Mouse (Mus musculus): Measurements from ENCODE around the gene Mbnl1. TPM values are rescaled to one million over a fixed set of nuclear protein-coding genes. Genes with fewer than 3 reads are reported as not detected.

The Mbnl1 gene
- polyA plus RNA-seq, 1 experiment from 2014 or later: 119 TPM

DNA sequence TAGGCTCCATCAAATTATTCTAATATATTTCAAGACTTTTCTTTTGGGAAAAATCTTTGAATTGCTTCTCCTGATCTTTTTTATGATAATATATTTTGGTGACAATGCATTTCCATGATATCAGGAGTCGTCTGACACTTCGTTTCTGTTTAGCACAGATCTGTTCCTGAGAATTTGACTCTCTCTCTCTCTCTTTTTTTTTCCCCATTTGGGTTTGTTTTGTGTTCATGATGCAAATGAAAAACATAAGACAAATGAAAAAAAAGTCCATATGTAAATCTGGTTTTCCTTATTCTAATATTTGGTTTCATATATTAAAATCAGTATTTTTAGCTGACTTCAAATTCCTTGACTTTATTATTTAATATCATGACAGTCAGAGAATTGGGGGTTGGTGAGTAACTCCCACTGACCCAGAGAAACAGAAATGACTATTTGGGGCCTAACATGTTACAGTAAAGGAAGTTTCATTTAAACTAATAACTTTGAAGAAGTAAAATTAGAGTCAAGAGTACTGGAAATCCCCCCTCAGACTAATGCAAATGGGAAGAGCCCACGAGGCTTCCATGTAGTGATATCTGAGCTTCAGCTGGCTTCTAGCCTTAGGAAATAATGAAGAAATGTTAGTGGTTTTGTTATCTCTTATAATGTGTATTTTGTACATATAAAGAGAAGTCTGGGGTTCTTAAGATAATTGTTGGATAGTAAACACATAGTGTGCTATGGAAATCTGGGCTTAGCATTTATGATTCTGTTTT is 65.8 kb downstream of the Mbnl1 start:
- WGBS: 87% methylated on average over 3 of the region's 3 CpGs
- H3K9me3 ChIP-seq: no peaks in the 10 kb centered on the region
- no peak for ATAC-seq

DNA sequence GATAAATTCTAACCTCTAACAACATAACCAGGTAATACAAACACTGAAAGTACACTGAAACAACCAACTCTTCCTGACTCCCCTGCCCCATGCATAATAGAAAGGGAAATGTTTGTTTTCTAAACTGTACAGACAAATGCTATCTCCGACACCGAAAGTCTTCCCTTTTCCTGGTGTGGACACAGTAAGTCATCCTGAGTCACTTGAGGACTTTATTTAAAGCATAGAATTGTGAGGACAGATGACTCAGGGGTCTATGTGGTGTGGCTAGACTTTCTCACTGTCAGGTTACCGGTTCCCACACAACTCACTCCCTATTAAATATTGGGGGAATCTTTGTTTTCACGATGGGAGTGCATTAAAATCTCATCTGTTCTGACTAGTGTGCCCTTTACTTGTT is 68.5 kb downstream of the Mbnl1 start:
- WGBS: 77% methylated on average over 4 of the region's 4 CpGs
- H3K27ac ChIP-seq: no peak overlapping the region
- H3K9me3 ChIP-seq: no peaks in the 10 kb centered on the region
- H3K36me3 ChIP-seq: no peaks in the 10 kb centered on the region
- peaks cover 1% of the 10 kb centered on the region; the same call in 1 of the 2 replicates for H3K4me1 ChIP-seq (replicated peaks)
- no peak overlapping the region for H3K9ac ChIP-seq
- H3K4me2 ChIP-seq (replicated peaks): no peak overlapping the region
- no peaks in the 10 kb centered on the region for H3K27me3 ChIP-seq (replicated peaks)
- ATAC-seq: no peak
- H3K4me3 ChIP-seq (replicated peaks): no peak overlapping the region

More for the DNA sequence above, 65.8 kb downstream of the Mbnl1 start:
- Histone ChIP-seq H3K4me2 (replicated peaks) (no peak overlapping the region), H3K4me1 (replicated peaks) (peaks cover 4% of the 10 kb centered on the region; the same call in 1 of the 2 replicates), H3K4me3 (replicated peaks) (no peak overlapping the region), H3K9ac (no peak overlapping the region), H3K36me3 (no peaks in the 10 kb centered on the region), H3K27ac (no peak overlapping the region), H3K27me3 (replicated peaks) (no peaks in the 10 kb centered on the region)

GRCm38 (mm10) chr3:60546196-60546595 is 73.6 kb downstream of the Mbnl1 start:
- peak; percentile 88 for ATAC-seq

GRCm38 (mm10) chr3:60546904-60547303 is 74.3 kb downstream of the Mbnl1 start:
- no peak overlapping the region for H3K4me2 ChIP-seq (replicated peaks)
- no peak overlapping the region for H3K27ac ChIP-seq
- H3K36me3 ChIP-seq: no peaks in the 10 kb centered on the region
- no peaks in the 10 kb centered on the region for H3K9me3 ChIP-seq
- no peak overlapping the region for H3K9ac ChIP-seq
- peaks cover 9% of the 10 kb centered on the region; the same call in 1 of the 2 replicates for H3K4me1 ChIP-seq (replicated peaks)
- H3K27me3 ChIP-seq (replicated peaks): no peaks in the 10 kb centered on the region
- ATAC-seq: no peak
- H3K4me3 ChIP-seq (replicated peaks): no peak overlapping the region
- 92% methylated on average over 4 of the region's 4 CpGs for WGBS

More at GRCm38 (mm10) chr3:60546196-60546595, 73.6 kb downstream of the Mbnl1 start:
- Histone ChIP-seq H3K9me3 (no peaks in the 10 kb centered on the region), H3K27me3 (replicated peaks) (no peaks in the 10 kb centered on the region), H3K4me3 (replicated peaks) (no peak overlapping the region), H3K4me1 (replicated peaks) (peaks cover 7% of the 10 kb centered on the region; the same call in 1 of the 2 replicates), H3K27ac (no peak overlapping the region), H3K9ac (no peak overlapping the region), H3K4me2 (replicated peaks) (no peak overlapping the region), H3K36me3 (no peaks in the 10 kb centered on the region)
- WGBS: 56% methylated on average over 9 of the region's 9 CpGs

GRCm38 (mm10) chr3:60550492-60550891 is 77.9 kb downstream of the Mbnl1 start:
- Histone ChIP-seq H3K9me3 (no peaks in the 10 kb centered on the region), H3K4me1 (replicated peaks) (peaks cover 9% of the 10 kb centered on the region; the same call in 1 of the 2 replicates), H3K4me2 (replicated peaks) (no peak overlapping the region), H3K36me3 (no peaks in the 10 kb centered on the region), H3K9ac (no peak overlapping the region), H3K27me3 (replicated peaks) (no peaks in the 10 kb centered on the region), H3K4me3 (replicated peaks) (no peak overlapping the region), H3K27ac (no peak overlapping the region)
- ATAC-seq: no peak
- WGBS: 37% methylated on average over 5 of the region's 5 CpGs

- Histone ChIP-seq H3K4me1 (replicated peaks) (peaks cover 6% of the 10 kb centered on the region; the same call in 1 of the 2 replicates), H3K36me3 (no peaks in the 10 kb centered on the region), H3K9ac (no peak overlapping the region), H3K4me3 (replicated peaks) (no peak overlapping the region), H3K9me3 (no peaks in the 10 kb centered on the region), H3K27ac (no peak overlapping the region), H3K27me3 (replicated peaks) (no peaks in the 10 kb centered on the region), H3K4me2 (replicated peaks) (no peak overlapping the region)
- ATAC-seq: no peak
- WGBS: 45% methylated on average over 3 of the region's 3 CpGs
Measured at GRCm38 (mm10) chr3:60551650-60552049, 79.0 kb downstream of the Mbnl1 start.

- Histone ChIP-seq H3K4me2 (replicated peaks) (no peak overlapping the region), H3K9ac (no peak overlapping the region), H3K36me3 (no peaks in the 10 kb centered on the region), H3K4me3 (replicated peaks) (no peak overlapping the region), H3K27me3 (replicated peaks) (no peaks in the 10 kb centered on the region), H3K4me1 (replicated peaks) (peaks cover 6% of the 10 kb centered on the region; the same call in 1 of the 2 replicates), H3K9me3 (no peaks in the 10 kb centered on the region), H3K27ac (no peak overlapping the region)
- 63% methylated on average over 3 of the region's 3 CpGs for WGBS
- no peak for ATAC-seq
Measured at GRCm38 (mm10) chr3:60553011-60553410, 80.4 kb downstream of the Mbnl1 start.

- Histone ChIP-seq H3K4me2 (replicated peaks) (no peak overlapping the region), H3K27ac (no peak overlapping the region), H3K4me3 (replicated peaks) (no peak overlapping the region), H3K36me3 (no peaks in the 10 kb centered on the region), H3K9me3 (no peaks in the 10 kb centered on the region), H3K27me3 (replicated peaks) (no peaks in the 10 kb centered on the region), H3K4me1 (replicated peaks) (0 out of 2 replicates have a peak, but pooled peaks cover under 1% of the 10 kb centered on the region), H3K9ac (no peak overlapping the region)
- 66% methylated on average over 3 of the region's 3 CpGs for WGBS
- ATAC-seq: no peak
Measured at GRCm38 (mm10) chr3:60556596-60556995, 84.0 kb downstream of the Mbnl1 start.

GRCm38 (mm10) chr3:60558252-60558862 is 85.7 kb downstream of the Mbnl1 start:
- no peak for ATAC-seq
- Histone ChIP-seq H3K4me2 (replicated peaks) (no peak overlapping the region), H3K36me3 (no peaks in the 10 kb centered on the region), H3K4me3 (replicated peaks) (no peak overlapping the region), H3K9me3 (no peaks in the 10 kb centered on the region), H3K4me1 (replicated peaks) (no peaks in the 10 kb centered on the region), H3K9ac (no peak overlapping the region), H3K27me3 (replicated peaks) (no peaks in the 10 kb centered on the region), H3K27ac (no peak overlapping the region)
- 81% methylated on average over 7 of the region's 7 CpGs for WGBS

DNA sequence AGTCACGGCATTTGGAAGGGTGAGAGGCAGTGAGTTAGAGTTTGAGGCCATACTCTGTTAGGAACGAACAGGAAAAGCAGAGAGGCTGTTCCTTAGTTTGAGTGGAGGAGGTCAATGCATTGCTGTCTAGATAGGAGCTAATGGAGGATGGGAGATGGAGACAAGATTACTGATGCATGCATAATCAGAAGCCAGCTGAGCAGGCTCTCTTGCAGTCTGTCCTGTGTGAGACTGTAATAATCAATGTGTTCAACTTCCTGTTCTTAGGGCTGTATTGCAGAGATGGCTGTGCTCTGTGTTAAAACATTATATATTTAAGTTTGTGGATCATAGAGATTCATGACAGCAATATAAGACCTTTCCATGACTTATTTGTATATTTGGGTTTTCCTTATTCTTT is 87.1 kb downstream of the Mbnl1 start:
- H3K4me3 ChIP-seq (replicated peaks): no peak overlapping the region
- no peak overlapping the region for H3K9ac ChIP-seq
- no peaks in the 10 kb centered on the region for H3K27me3 ChIP-seq (replicated peaks)
- H3K36me3 ChIP-seq: no peaks in the 10 kb centered on the region
- H3K9me3 ChIP-seq: no peaks in the 10 kb centered on the region
- H3K4me1 ChIP-seq (replicated peaks): no peaks in the 10 kb centered on the region
- no peak overlapping the region for H3K4me2 ChIP-seq (replicated peaks)
- H3K27ac ChIP-seq: no peak overlapping the region
- 78% methylated on average over 2 of the region's 2 CpGs for WGBS
- ATAC-seq: no peak

GRCm38 (mm10) chr3:60563529-60564243 is 91.1 kb downstream of the Mbnl1 start:
- no peaks in the 10 kb centered on the region for H3K4me1 ChIP-seq (replicated peaks)
- ATAC-seq: no peak

GRCm38 (mm10) chr3:60564244-60564643 is 91.6 kb downstream of the Mbnl1 start:
- no peak for ATAC-seq
- Histone ChIP-seq H3K4me2 (replicated peaks) (no peak overlapping the region), H3K4me1 (replicated peaks) (peaks cover 2% of the 10 kb centered on the region), H3K27ac (no peak overlapping the region), H3K36me3 (no peaks in the 10 kb centered on the region), H3K27me3 (replicated peaks) (no peaks in the 10 kb centered on the region), H3K4me3 (replicated peaks) (no peak overlapping the region), H3K9me3 (no peaks in the 10 kb centered on the region), H3K9ac (no peak overlapping the region)
- 87% methylated on average over 2 of the region's 2 CpGs for WGBS

More at GRCm38 (mm10) chr3:60563529-60564243, 91.1 kb downstream of the Mbnl1 start:
- H3K9ac ChIP-seq: no peak overlapping the region
- no peaks in the 10 kb centered on the region for H3K9me3 ChIP-seq
- no peaks in the 10 kb centered on the region for H3K36me3 ChIP-seq
- no peak overlapping the region for H3K27ac ChIP-seq
- H3K4me3 ChIP-seq (replicated peaks): no peak overlapping the region
- WGBS: 52% methylated on average over 10 of the region's 10 CpGs
- H3K4me2 ChIP-seq (replicated peaks): no peak overlapping the region
- H3K27me3 ChIP-seq (replicated peaks): no peaks in the 10 kb centered on the region

Data from intestine, embryonic 15.5 days (tissue).